Mouse (Mus musculus) adrenal gland, adult (tissue): Measurements from ENCODE around the gene Hoxb8.

ENCODE experiments used
- DNase-seq, 2 experiments: peaks; one replicate each; pipeline ENCODE4 v3.0.0; 2022 to 2023; ENCODE audit warnings: low spot score in 1 of 2; ENCODE audit not compliant: inconsistent age in 2 of 2

Gene Hoxb8

DNA sequence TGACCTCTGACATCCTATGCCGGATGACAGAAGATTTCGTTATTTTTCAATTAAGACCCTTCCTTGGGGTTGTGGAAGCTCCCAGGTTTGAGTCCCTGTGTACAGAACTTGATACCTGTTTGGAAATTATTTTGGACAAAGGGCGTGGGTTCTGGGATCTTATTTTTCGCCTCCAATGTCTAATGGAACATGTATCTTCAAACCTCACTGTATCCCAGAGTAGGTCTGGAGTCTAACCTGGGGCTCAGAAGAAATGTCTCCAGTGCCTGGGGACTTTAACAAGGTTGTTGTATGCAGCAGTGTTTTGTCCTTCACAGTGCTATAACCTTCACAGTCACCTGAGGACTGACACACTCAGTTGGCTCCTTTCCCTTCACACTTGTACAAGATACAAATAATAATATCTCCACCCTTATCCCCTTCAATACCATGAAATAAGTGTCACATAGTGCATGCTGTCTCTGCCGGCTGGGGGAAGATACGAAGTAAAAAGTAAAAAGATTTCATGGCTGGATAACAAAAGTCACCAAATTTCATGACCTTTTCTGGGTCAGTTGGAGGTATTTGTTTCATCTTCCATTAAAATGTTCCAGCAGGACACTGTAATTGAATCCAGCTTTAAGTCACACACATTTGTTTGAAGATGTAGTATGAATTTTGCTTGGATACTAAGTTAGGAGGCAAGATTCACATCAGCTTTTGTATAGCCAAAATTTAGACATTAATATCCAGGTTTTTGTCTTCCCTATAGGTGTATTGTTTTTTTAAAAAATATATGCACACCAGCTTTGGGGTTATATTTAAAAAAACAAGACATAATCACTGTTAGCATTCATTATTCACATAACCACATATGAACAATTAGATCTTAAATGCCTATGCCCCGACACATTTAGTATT, 14.4 kb upstream of the Hoxb8 start:
- DNase-seq: peak; percentile 5 to 42

GRCm38 (mm10) chr11:96268031-96268745, 13.5 kb upstream of the Hoxb8 start:
- peak; percentile 9 to 52 for DNase-seq

GRCm38 (mm10) chr11:96269869-96270268, 11.8 kb upstream of the Hoxb8 start:
- DNase-seq: peak; percentile 93 to 97

- DNase-seq: peak; percentile 97
These were observed 10.6 kb upstream of the Hoxb8 start, which contains the start of gene Hoxb9 for GRCm38 (mm10) chr11:96270996-96271540. Hoxb9 (plus strand) TSS chr11:96271457.

- DNase-seq: peak; percentile 84 to 94
These were observed 10.1 kb upstream of the Hoxb8 start for GRCm38 (mm10) chr11:96271541-96272011.

GRCm38 (mm10) chr11:96272024-96272921, 9.4 kb upstream of the Hoxb8 start:
- peak in 1 of 2 experiments; percentile 79 for DNase-seq

DNA sequence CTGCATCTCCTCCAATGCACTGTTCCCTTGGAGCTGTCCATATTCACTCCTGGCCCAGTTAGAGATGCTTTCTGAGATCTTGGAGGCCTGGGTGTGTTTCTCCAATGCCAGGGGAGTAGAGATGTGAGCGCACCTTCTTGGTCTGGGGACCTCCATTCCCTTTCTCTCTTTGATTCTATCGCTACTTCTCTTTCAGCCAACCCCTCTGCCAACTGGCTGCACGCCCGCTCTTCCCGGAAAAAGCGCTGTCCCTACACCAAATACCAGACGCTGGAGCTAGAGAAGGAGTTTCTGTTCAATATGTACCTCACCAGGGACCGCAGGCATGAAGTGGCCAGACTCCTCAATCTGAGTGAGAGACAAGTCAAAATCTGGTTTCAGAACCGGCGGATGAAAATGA, 7.3 kb upstream of the Hoxb8 start:
- no peak for DNase-seq

- DNase-seq: peak in 1 of 2 experiments; percentile 70
These were observed 5.8 kb upstream of the Hoxb8 start for GRCm38 (mm10) chr11:96275896-96276295.

DNA sequence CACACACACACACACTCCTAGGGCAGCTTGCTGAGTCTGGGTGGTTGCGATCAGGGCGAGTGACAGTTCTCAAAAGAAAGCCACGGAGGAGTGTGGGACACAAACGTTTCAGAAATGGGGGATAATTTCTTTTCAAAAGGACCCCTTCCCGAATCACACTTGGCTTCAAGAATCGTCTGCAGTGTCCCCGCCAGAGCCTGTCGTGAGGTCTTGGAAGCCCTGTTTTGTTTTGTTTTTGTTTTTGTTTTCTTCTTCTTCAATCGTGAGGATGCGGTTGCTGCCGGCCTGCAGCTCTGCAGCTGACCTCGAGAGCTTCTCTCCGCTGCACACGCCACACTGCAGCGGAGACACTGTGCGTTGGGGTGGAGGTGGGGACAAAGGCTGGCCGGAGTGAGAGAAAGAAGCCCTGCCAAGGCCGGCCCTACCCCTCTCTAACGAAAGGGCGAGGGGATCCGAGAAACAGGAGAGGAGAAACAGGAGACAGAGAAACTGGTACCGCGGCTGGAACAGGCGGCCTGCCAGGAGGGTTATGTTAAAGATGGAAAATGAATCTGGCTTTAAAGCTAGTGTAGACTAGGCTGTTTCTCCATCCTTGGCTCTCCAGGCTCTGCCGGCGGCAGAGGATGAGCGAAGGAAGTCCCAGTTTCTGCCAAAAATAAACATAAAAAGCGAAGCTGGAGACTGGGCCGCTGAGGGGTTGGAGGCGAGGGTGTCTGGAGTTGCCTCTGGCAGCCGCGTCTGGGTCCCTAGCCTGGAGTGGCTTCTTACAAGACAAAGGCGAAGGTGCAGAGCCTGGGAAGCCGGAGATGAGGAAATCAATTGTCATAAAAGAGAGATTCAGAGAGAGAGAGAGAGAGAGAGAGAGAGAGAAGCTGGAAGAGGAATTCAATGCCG, 4.3 kb upstream of the Hoxb8 start:
- peak in 1 of 2 experiments; percentile 75 for DNase-seq

GRCm38 (mm10) chr11:96278324-96278723, 3.4 kb upstream of the Hoxb8 start:
- DNase-seq: no peak

GRCm38 (mm10) chr11:96278773-96279172, 2.9 kb upstream of the Hoxb8 start:
- peak in 1 of 2 experiments; percentile 94 for DNase-seq

- DNase-seq: peak in 1 of 2 experiments; percentile 71
These were observed 2.1 kb upstream of the Hoxb8 start for GRCm38 (mm10) chr11:96279421-96280233.

GRCm38 (mm10) chr11:96280399-96281378, 1.0 kb upstream of the Hoxb8 start:
- peak; percentile 60 to 76 for DNase-seq

DNA sequence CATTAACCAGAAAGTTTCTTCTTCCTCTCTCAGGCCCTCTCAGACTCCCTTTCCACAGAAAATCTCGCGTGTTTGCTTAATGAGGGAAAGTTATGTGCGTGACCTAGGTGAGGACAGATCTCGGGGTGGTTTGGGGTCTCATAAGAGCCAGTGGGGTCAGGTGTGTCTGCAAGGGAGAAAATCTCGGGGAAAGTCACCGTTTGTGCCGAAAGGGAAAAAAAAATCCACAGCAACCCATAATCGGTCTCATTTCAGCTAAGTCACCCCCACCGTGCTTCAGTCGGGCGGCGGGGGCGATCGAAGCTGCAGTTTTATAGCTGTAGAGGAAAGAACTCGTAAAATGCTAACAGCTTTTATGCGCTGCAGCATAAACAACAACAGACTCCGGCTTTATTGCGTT, 309 bp upstream of the Hoxb8 start:
- no peak for DNase-seq

DNA sequence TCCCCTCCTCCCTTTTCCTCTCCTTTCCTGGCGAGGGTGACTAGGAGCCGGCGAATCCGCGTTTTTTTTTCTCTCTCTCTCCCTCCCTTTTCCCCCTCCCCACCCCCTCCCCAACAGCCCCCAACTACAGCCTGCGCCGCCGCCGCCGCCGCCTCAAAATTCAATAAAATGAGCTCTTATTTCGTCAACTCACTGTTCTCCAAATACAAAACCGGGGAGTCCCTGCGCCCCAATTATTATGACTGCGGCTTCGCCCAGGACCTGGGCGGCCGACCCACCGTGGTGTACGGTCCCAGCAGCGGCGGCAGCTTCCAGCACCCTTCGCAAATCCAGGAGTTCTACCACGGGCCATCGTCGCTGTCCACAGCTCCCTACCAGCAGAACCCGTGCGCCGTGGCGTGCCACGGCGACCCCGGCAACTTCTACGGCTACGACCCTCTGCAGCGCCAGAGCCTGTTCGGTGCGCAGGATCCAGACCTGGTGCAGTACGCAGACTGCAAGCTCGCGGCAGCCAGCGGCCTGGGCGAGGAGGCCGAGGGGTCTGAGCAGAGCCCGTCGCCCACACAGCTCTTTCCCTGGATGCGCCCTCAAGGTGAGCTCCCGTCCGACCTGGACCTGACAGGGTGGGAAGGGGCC, 1.2 kb downstream of the Hoxb8 start:
- DNase-seq: peak; percentile 63 to 79

DNA sequence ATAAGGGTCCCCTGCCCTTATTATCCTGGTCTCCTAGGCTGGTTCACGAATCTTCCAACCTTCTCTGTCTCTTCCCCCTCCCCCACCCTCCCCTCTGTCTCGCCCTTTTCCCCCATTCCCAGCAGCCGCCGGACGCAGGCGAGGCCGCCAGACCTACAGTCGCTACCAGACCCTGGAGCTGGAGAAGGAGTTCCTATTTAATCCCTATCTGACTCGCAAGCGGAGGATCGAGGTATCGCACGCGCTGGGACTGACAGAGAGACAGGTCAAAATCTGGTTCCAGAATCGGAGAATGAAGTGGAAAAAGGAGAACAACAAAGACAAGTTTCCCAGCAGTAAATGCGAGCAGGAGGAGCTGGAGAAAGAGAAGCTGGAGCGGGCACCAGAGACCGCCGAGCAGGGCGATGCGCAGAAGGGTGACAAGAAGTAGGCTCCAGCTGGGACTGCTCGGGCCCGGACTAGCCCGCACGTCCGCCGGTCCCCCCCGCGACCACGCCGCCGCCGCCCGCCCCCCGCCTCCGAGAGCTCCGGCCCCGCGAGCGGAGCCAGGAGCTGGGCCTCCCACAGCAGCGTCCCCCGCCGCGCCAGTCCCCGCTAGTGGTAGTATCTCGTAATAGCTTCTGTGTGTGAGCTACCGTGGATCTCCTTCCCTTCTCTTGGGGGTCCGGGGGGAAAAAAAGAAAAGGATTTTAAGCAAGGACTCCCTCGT, 2.5 kb downstream of the Hoxb8 start:
- DNase-seq: peak in 1 of 2 experiments; percentile 69
